18 mouse cellular contexts compared by ENCODE assay signal in genomic region chr19:46616378-46616777, GRCm38 (mm10). TPM values are rescaled to one million over a fixed set of nuclear protein-coding genes. Genes with fewer than 3 reads are reported as not detected.
"Had no signal": no experiment of that assay in that cellular context is flagged by ENCODE, and none has a peak within 500 bp of the region (broad histone marks: within the 10 kb centered on the region; RNA-seq: fewer than 3 reads in every experiment).

No protein-coding gene starts in this region.

- DNase-seq: kidney, adult 8-10 months; kidney, postnatal 25 days; layer of hippocampus, adult 9-11 months; left cerebral cortex, postnatal 4 days; lung, adult 18-20 months; lung, postnatal 4 days; right cerebral cortex, postnatal 14 days; thymus, adult 2 months; thymus, postnatal 4 days had no signal

- H3K4me2 ChIP-seq: limb, embryonic 13.5 days; neural tube, embryonic 13.5 days; stomach, embryonic 15.5 days had no signal

- H3K36me3 ChIP-seq: stomach, embryonic 15.5 days had no signal

- H3K9ac ChIP-seq: limb, embryonic 13.5 days; liver, embryonic 14.5 days; neural tube, embryonic 13.5 days; stomach, embryonic 15.5 days had no signal

- H3K4me3 ChIP-seq: limb, embryonic 13.5 days; midbrain, embryonic 10.5 days; neural tube, embryonic 13.5 days; stomach, embryonic 15.5 days had no signal

- ATAC-seq: midbrain, embryonic 16.5 days had no signal

- H3K27me3 ChIP-seq: limb, embryonic 13.5 days; neural tube, embryonic 13.5 days; stomach, embryonic 15.5 days had no signal

- H3K9me3 ChIP-seq: limb, embryonic 13.5 days; midbrain, embryonic 10.5 days; neural tube, embryonic 13.5 days; stomach, embryonic 15.5 days had no signal

- H3K27ac ChIP-seq: limb, embryonic 13.5 days; liver, embryonic 14.5 days; midbrain, embryonic 10.5 days; neural tube, embryonic 13.5 days; stomach, embryonic 15.5 days had no signal

RNA-seq across cellular contexts. Expression of gene Cyp17a1, which starts 56.6 kb away (rescaled TPM):
- total RNA-seq: left cerebral cortex, adult 18-20 months; left cerebral cortex, postnatal 10 days; megakaryocyte, adult 5-6 weeks had no signal
- polyA plus RNA-seq: midbrain, embryonic 10.5 days; midbrain, embryonic 16.5 days; neural tube, embryonic 13.5 days; stomach, embryonic 15.5 days had no signal
